Mouse (Mus musculus): ENCODE data around the gene 1700030J22Rik.
A peak's percentile ranks its signal among the peaks of the same experiment; 100 is the strongest.

Gene 1700030J22Rik

GRCm38 (mm10) chr8:116978631-116979256 lies at the start of gene 1700030J22Rik:
1700030J22Rik (minus strand) TSS chr8:116978959.
- peak; percentile 97 for DNase-seq (ENCODE audit: low read depth, low spot score)

- DNase-seq (ENCODE audit: low read depth, low spot score), result no peak
These were observed 48.8 kb upstream of the 1700030J22Rik start for GRCm38 (mm10) chr8:117027601-117028000.

- DNase-seq (ENCODE audit: low read depth, low spot score), result peak; percentile 10
These were observed 43.7 kb upstream of the 1700030J22Rik start for GRCm38 (mm10) chr8:117022297-117022993.

- DNase-seq (ENCODE audit: low read depth, low spot score), result no peak
These were observed 40.8 kb upstream of the 1700030J22Rik start for GRCm38 (mm10) chr8:117019323-117020275.

GRCm38 (mm10) chr8:117017896-117018295 lies 39.1 kb upstream of the 1700030J22Rik start:
- no peak for DNase-seq (ENCODE audit: low read depth, low spot score)

- DNase-seq (ENCODE audit: low read depth, low spot score), result no peak
These were observed 38.2 kb upstream of the 1700030J22Rik start for GRCm38 (mm10) chr8:117017006-117017405.

GRCm38 (mm10) chr8:117015670-117016069 lies 36.9 kb upstream of the 1700030J22Rik start:
- DNase-seq (ENCODE audit: low read depth, low spot score), result no peak

GRCm38 (mm10) chr8:117011366-117011765 lies 32.6 kb upstream of the 1700030J22Rik start:
- no peak for DNase-seq (ENCODE audit: low read depth, low spot score)

GRCm38 (mm10) chr8:116994016-116994716 lies 15.4 kb upstream of the 1700030J22Rik start:
- no peak for DNase-seq (ENCODE audit: low read depth, low spot score)

- peak; percentile 95 for DNase-seq (ENCODE audit: low read depth, low spot score)
These were observed 14.5 kb upstream of the 1700030J22Rik start, which contains the start of gene Gcsh for GRCm38 (mm10) chr8:116993095-116993867. Gcsh (minus strand) TSS chr8:116993537.

- no peak for DNase-seq (ENCODE audit: low read depth, low spot score)
These were observed 13.6 kb upstream of the 1700030J22Rik start for GRCm38 (mm10) chr8:116992176-116992971.

GRCm38 (mm10) chr8:116991241-116991640 lies 12.5 kb upstream of the 1700030J22Rik start:
- DNase-seq (ENCODE audit: low read depth, low spot score), result no peak

GRCm38 (mm10) chr8:116989842-116990241 lies 11.1 kb upstream of the 1700030J22Rik start:
- DNase-seq (ENCODE audit: low read depth, low spot score), result no peak

- DNase-seq (ENCODE audit: low read depth, low spot score), result peak; percentile 32
These were observed 1.4 kb upstream of the 1700030J22Rik start for GRCm38 (mm10) chr8:116980117-116980516.

- DNase-seq (ENCODE audit: low read depth, low spot score), result no peak
These were observed 707 bp downstream of the 1700030J22Rik start for GRCm38 (mm10) chr8:116978052-116978451.

GRCm38 (mm10) chr8:116975606-116976005 lies 3.2 kb downstream of the 1700030J22Rik start:
- DNase-seq (ENCODE audit: low read depth, low spot score), result no peak

GRCm38 (mm10) chr8:116975066-116975465 lies 3.7 kb downstream of the 1700030J22Rik start:
- DNase-seq (ENCODE audit: low read depth, low spot score), result no peak

- DNase-seq (ENCODE audit: low read depth, low spot score), result no peak
These were observed 9.2 kb downstream of the 1700030J22Rik start for GRCm38 (mm10) chr8:116969531-116969930.

GRCm38 (mm10) chr8:116954415-116954814 lies 24.3 kb downstream of the 1700030J22Rik start:
- DNase-seq (ENCODE audit: low read depth, low spot score), result no peak

GRCm38 (mm10) chr8:116952428-116952827 lies 26.3 kb downstream of the 1700030J22Rik start:
- DNase-seq (ENCODE audit: low read depth, low spot score), result no peak
